Mouse (Mus musculus) forebrain, embryonic 11.5 days (tissue): ENCODE measurements at regions not wholly inside any gene's neighbourhood (a gene's known extent, or its start where the extent isn't known, plus 50 kb on each side); places are given as distances from the start of the nearest gene placed in this dataset.

Source experiments
- ATAC-seq: fragments of 200-750 bp; cut with Nextera tagmentation; replicated peaks from 2 replicates; pipeline ENCODE4 v1.8.0; 2017; ENCODE audit warnings: moderate TSS enrichment; ENCODE audit not compliant: low FRiP score
- DNase-seq: peaks from one replicate; pipeline ENCODE4 v3.0.0-alpha.2; 2017; ENCODE audit warnings: low spot score
- H3K27ac ChIP-seq: fragments of 300-500 bp; sonication (generic); 2 replicates; pipeline ENCODE4 v1.5.1; 2014; ENCODE audit warnings: low read depth, low read length
- H3K27me3 ChIP-seq: fragments of 300-500 bp; sonication (generic); 2 replicates; pipeline ENCODE4 v1.6.1; 2014; ENCODE audit warnings: mild to moderate bottlenecking, low read length, mixed read lengths; ENCODE audit not compliant: control insufficient read depth, insufficient read depth
- H3K36me3 ChIP-seq: fragments of 300-500 bp; sonication (generic); 2 replicates; pipeline ENCODE4 v1.6.1; 2014; ENCODE audit warnings: mild to moderate bottlenecking, low read length, moderate library complexity, mixed read lengths; ENCODE audit not compliant: control insufficient read depth, insufficient read depth
- H3K4me1 ChIP-seq: fragments of 300-500 bp; sonication (generic); replicated peaks from 2 replicates; pipeline ENCODE4 v1.6.1; 2014; ENCODE audit warnings: low read length, mixed read lengths; ENCODE audit not compliant: control insufficient read depth, insufficient read depth
- H3K4me2 ChIP-seq: fragments of 300-500 bp; sonication (generic); 2 replicates; pipeline ENCODE4 v1.6.1; 2014; ENCODE audit warnings: low read depth, mild to moderate bottlenecking, low read length, moderate library complexity, mixed read lengths; ENCODE audit not compliant: severe bottlenecking
- H3K4me3 ChIP-seq: fragments of 300-500 bp; sonication (generic); 2 replicates; pipeline ENCODE4 v1.5.1; 2014; ENCODE audit warnings: low read depth, low read length
- H3K9ac ChIP-seq: fragments of 300-500 bp; sonication (generic); 2 replicates; pipeline ENCODE4 v1.6.1; 2014; ENCODE audit warnings: low read length
- H3K9me3 ChIP-seq: fragments of 300-500 bp; sonication (generic); 2 replicates; pipeline ENCODE4 v1.6.1; 2016; ENCODE audit warnings: low read length, mixed read lengths; ENCODE audit not compliant: control insufficient read depth
- WGBS: fragments of 180-500 bp; shearing (Covaris S2); extraction: QIAGEN DNeasy Blood & Tissue Kit; methylation state at CpG from one replicate; pipeline ENCODE4 v1.1.7; 2014; 5-methylcytosine and 5-hydroxymethylcytosine counted together

DNA sequence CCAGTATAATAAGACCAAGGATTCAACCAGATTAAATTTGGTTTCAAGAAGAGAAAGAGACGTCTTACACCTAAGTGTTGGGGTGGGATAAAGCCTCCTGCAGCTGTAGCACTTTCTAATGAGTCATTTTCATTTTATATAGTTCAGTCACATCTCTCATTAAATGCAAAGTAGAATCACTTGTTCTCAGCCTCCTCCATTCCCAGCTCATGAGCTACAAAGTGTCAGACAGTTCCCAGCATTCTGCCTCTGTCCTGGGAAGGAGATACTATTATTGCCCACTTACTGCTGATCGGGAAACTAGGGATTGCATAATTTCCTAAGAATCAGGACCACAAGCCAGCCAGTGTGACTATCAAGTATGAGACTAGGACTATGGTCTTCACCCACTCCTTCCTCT is 158.9 kb downstream of the Tph2 start:
- DNase-seq (no peak), ATAC-seq (no peak)
- H3K27me3 ChIP-seq = no peaks in the 10 kb centered on the region
- H3K27ac ChIP-seq = no peak overlapping the region
- H3K9ac ChIP-seq = no peak overlapping the region
- no peaks in the 10 kb centered on the region for H3K9me3 ChIP-seq
- H3K4me2 ChIP-seq = no peak overlapping the region
- H3K36me3 ChIP-seq = no peaks in the 10 kb centered on the region
- 83% methylated on average over 2 of the region's 2 CpGs for WGBS
- no peak overlapping the region for H3K4me3 ChIP-seq
- no peaks in the 10 kb centered on the region for H3K4me1 ChIP-seq

DNA sequence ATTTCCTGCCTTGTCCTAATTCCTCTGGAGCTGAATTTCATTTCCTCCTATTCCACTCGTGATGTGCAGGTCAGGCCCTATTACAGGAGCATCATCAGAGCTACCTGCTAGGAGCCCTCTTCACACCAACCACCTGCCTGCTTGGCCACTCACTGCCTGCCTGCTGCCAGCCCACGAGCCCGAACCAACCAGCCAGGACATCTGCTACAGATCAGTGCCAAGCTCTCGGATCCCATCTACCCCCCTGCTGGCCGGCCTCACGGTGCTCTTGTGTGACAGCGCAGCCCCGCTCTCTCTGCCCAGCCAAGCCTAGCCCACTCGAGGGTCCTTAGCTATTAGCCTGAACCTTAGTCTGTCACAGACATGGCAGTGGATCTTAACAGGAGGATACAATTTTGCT is 165.4 kb downstream of the Tph2 start:
- DNase-seq (no peak), ATAC-seq (no peak)
- no peak overlapping the region for H3K4me2 ChIP-seq
- no peak overlapping the region for H3K4me3 ChIP-seq
- H3K9ac ChIP-seq = no peak overlapping the region
- H3K9me3 ChIP-seq = no peaks in the 10 kb centered on the region
- no peaks in the 10 kb centered on the region for H3K36me3 ChIP-seq
- no peak overlapping the region for H3K27ac ChIP-seq
- no peaks in the 10 kb centered on the region for H3K4me1 ChIP-seq
- WGBS = 79% methylated on average over 9 of the region's 9 CpGs
- H3K27me3 ChIP-seq = no peaks in the 10 kb centered on the region

DNA sequence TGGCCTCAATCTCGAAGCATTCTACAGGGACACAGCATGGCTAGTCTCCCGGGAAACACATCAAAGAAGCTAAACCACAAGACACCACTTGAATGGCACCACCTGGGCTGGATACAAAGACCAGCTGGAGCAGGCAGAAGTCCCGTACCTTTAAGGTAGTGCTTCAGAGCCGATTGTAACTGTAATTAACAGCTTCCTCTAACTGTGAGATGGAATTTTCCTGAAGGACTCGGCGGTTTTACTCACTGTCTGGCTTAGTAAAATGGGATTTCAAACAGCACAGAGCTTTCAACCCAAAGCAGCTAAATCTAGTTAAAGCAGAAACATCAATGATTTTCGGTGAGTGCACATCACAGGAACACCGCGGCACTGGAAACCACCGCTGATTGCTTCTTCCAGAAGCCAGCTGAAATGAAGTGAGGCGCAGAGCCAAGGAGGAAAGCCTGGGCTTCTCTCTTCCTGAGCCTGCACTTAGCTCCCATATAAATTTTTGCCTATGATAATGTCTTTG is 171.3 kb downstream of the Tph2 start:
- H3K36me3 ChIP-seq = no peaks in the 10 kb centered on the region
- ATAC-seq (peak; percentile 55), DNase-seq (no peak)
- 0 out of 2 replicates have a peak, but pooled peaks cover 2% of the 10 kb centered on the region for H3K4me1 ChIP-seq
- H3K4me3 ChIP-seq = no peak overlapping the region
- 14% methylated on average over 11 of the region's 11 CpGs for WGBS
- H3K9ac ChIP-seq = no peak overlapping the region
- H3K9me3 ChIP-seq = no peaks in the 10 kb centered on the region
- H3K27ac ChIP-seq = no peak overlapping the region
- H3K27me3 ChIP-seq = no peaks in the 10 kb centered on the region
- peak overlapping the region; percentile 21; the same call in 1 of the 2 replicates for H3K4me2 ChIP-seq

DNA sequence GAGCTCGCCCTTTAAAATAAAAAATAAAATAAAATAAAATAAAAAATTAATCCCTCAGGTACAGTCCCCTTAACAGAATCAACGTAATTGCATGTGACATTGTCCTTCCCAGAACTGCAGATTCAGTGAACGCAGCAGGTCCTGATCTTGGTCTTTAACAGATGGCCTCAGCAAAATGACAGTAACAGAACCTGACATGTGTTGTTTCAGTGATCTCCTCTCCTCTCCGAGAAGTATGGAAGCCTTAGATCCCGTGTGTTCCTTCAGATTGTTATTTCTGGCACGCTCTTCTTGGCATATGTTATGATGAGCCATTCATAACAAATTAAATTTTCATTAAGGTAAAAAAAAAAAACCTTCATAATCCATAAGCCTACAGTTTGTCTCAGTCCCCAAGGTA is 171.9 kb downstream of the Tph2 start:
- Histone ChIP-seq H3K4me2 (no peak overlapping the region; the same call in 1 of the 2 replicates), H3K9me3 (no peaks in the 10 kb centered on the region), H3K27me3 (no peaks in the 10 kb centered on the region), H3K27ac (no peak overlapping the region), H3K4me3 (no peak overlapping the region), H3K4me1 (0 out of 2 replicates have a peak, but pooled peaks cover 2% of the 10 kb centered on the region), H3K9ac (no peak overlapping the region), H3K36me3 (no peaks in the 10 kb centered on the region)
- 78% methylated on average over 6 of the region's 6 CpGs for WGBS
- DNase-seq (no peak), ATAC-seq (peak; percentile 34; the same call in 1 of the 2 replicates)

GRCm38 (mm10) chr10:115012316-115012715 is 172.5 kb downstream of the Tph2 start:
- no peaks in the 10 kb centered on the region for H3K36me3 ChIP-seq
- no peak; the same call in 1 of the 2 replicates for ATAC-seq
- no peaks in the 10 kb centered on the region for H3K27me3 ChIP-seq
- WGBS = 47% methylated on average over 7 of the region's 7 CpGs
- no peak overlapping the region for H3K4me2 ChIP-seq
- 0 out of 2 replicates have a peak, but pooled peaks cover 2% of the 10 kb centered on the region for H3K4me1 ChIP-seq
- no peak overlapping the region for H3K9ac ChIP-seq
- no peak overlapping the region for H3K27ac ChIP-seq
- no peaks in the 10 kb centered on the region for H3K9me3 ChIP-seq
- no peak for DNase-seq
- H3K4me3 ChIP-seq = no peak overlapping the region

GRCm38 (mm10) chr10:115011911-115012310 is 172.9 kb downstream of the Tph2 start:
- DNase-seq (no peak), ATAC-seq (no peak)
- Histone ChIP-seq H3K4me1 (0 out of 2 replicates have a peak, but pooled peaks cover 2% of the 10 kb centered on the region), H3K27me3 (no peaks in the 10 kb centered on the region), H3K36me3 (no peaks in the 10 kb centered on the region), H3K27ac (no peak overlapping the region), H3K9me3 (no peaks in the 10 kb centered on the region), H3K4me3 (no peak overlapping the region), H3K9ac (no peak overlapping the region), H3K4me2 (no peak overlapping the region)
- WGBS = 88% methylated on average over 3 of the region's 3 CpGs

DNA sequence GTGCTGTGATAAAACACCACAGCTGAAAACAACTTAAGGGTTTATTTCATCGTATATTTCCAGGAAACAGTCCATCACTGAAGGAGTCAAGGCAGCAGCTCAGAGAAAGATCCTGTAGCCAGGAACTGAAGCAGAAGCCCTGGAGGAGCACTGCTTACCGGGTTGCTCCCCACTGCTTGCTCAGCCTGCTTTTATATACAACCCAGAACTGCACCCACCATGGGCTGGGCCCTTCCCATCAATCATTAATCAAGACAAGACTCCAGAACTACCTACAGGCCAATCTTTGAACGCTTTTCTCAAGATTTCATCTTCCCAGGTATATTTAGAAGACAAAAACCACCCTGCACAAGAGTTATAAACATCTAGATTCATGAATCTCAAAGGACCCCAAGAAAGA is 188.4 kb downstream of the Tph2 start:
- DNase-seq (no peak), ATAC-seq (no peak)
- WGBS = 82% methylated on average over 3 of the region's 3 CpGs
- no peak overlapping the region for H3K4me2 ChIP-seq
- no peaks in the 10 kb centered on the region for H3K9me3 ChIP-seq
- H3K9ac ChIP-seq = no peak overlapping the region
- H3K36me3 ChIP-seq = no peaks in the 10 kb centered on the region
- H3K4me1 ChIP-seq = no peaks in the 10 kb centered on the region
- H3K4me3 ChIP-seq = no peak overlapping the region
- no peak overlapping the region for H3K27ac ChIP-seq
- H3K27me3 ChIP-seq = no peaks in the 10 kb centered on the region

DNA sequence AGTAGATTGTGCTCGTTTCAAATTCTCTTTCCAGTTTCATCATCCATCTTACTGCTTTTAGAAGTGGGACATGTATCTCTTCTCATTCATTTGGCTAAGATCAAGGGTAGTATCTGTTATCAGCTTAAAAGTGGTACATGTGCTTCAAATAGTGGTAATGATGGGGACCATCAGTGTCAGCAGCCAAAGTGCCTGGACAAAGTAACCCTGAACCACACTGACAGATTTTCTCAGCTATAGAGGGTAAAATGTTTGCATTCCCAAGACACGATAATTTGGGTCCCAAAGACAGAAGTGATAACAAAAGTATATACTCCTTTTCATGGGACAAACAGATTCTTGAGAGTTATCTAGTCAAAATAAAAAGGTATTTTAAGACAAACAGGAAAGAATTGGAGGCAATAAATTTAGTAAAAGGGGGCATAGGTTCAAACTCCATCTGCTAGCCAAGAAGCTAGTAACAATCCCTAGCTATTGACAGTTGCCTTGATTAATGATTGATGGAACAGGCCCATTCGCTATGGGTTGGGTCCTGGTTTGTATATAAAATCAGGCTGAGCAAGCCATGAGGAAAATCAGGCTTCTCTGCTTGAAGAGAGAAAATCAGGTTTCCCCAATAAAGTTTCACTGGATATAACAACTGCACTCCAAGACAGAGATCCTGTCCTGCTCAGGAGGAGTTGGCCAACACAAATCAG is 189.5 kb downstream of the Tph2 start:
- no peaks in the 10 kb centered on the region for H3K9me3 ChIP-seq
- H3K27me3 ChIP-seq = no peaks in the 10 kb centered on the region
- no peak overlapping the region for H3K27ac ChIP-seq
- 90% methylated on average over 3 of the region's 3 CpGs for WGBS
- no peak overlapping the region for H3K4me3 ChIP-seq
- no peak overlapping the region for H3K9ac ChIP-seq
- no peaks in the 10 kb centered on the region for H3K4me1 ChIP-seq
- DNase-seq (no peak), ATAC-seq (no peak)
- H3K36me3 ChIP-seq = no peaks in the 10 kb centered on the region
- H3K4me2 ChIP-seq = no peak overlapping the region
